Mouse (Mus musculus) intestine, embryonic 16.5 days (tissue): Measurements from ENCODE around the gene Ush1c. TPM values are rescaled to one million over a fixed set of nuclear protein-coding genes. Genes with fewer than 3 reads are reported as not detected.

Experiments
- ATAC-seq: fragments of 200-750 bp; cut with Nextera tagmentation; 2 replicates; pipeline ENCODE4 v1.8.0; 2017; ENCODE audit warnings: moderate TSS enrichment, moderate library complexity
- H3K27ac ChIP-seq: fragments of 300-500 bp; sonication (generic); 2 replicates; pipeline ENCODE4 v1.5.1; 2014; ENCODE audit warnings: mild to moderate bottlenecking, low read length
- H3K27me3 ChIP-seq: fragments of 300-500 bp; sonication (generic); replicated peaks from 2 replicates; pipeline ENCODE4 v1.6.1; 2014; ENCODE audit warnings: low read length, control low read depth, mixed read lengths; ENCODE audit not compliant: control insufficient read depth, insufficient read depth
- H3K36me3 ChIP-seq: fragments of 300-500 bp; sonication (generic); 2 replicates; pipeline ENCODE4 v1.6.1; 2014; ENCODE audit warnings: low read length, control low read depth; ENCODE audit not compliant: control insufficient read depth, insufficient read depth
- H3K4me1 ChIP-seq: fragments of 300-500 bp; sonication (generic); 2 replicates; pipeline ENCODE4 v1.6.1; 2014; ENCODE audit warnings: low read length, control low read depth, mixed read lengths; ENCODE audit not compliant: control insufficient read depth, insufficient read depth
- H3K4me2 ChIP-seq: fragments of 300-500 bp; sonication (generic); 2 replicates; pipeline ENCODE4 v1.6.1; 2014; ENCODE audit warnings: low read depth, low read length, control low read depth
- H3K4me3 ChIP-seq: fragments of 300-500 bp; sonication (generic); 2 replicates; pipeline ENCODE4 v1.5.1; 2014; ENCODE audit warnings: mild to moderate bottlenecking, low read length
- H3K9ac ChIP-seq: fragments of 300-500 bp; sonication (generic); 2 replicates; pipeline ENCODE4 v1.6.1; 2014; ENCODE audit warnings: low read depth, low read length
- H3K9me3 ChIP-seq: fragments of 300-500 bp; sonication (generic); 2 replicates; pipeline ENCODE4 v1.6.1; 2016; ENCODE audit warnings: low read length, control low read depth; ENCODE audit not compliant: control insufficient read depth
- WGBS: fragments of 180-500 bp; shearing (Covaris S2); extraction: QIAGEN DNeasy Blood & Tissue Kit; methylation state at CpG from one replicate; pipeline ENCODE4 v1.1.7; 2014; 5-methylcytosine and 5-hydroxymethylcytosine counted together
- polyA plus RNA-seq: library from polyadenylated mRNA; unstranded; fragments of >200 nt; fragmentation: Nextera tagmentation; extraction: Ambion mirVana; gene quantifications from 2 replicates; pipeline ENCODE4 v1.2.1, GENCODE M21; 2015

Ush1c gene
- polyA plus RNA-seq, 1 experiment from 2014 or later, result 96.4 TPM

- Histone ChIP-seq H3K36me3 (peaks cover 8% of the 10 kb centered on the region; the same call in 1 of the 2 replicates), H3K27ac (no peak overlapping the region), H3K9me3 (no peaks in the 10 kb centered on the region), H3K27me3 (no peaks in the 10 kb centered on the region), H3K4me3 (no peak overlapping the region), H3K4me2 (no peak overlapping the region), H3K9ac (no peak overlapping the region), H3K4me1 (no peaks in the 10 kb centered on the region)
- WGBS, result 49% methylated on average over 8 of the region's 8 CpGs
- ATAC-seq, result peak; percentile 39
Measured at GRCm38 (mm10) chr7:46220591-46221129, 17.6 kb downstream of the Ush1c start.

DNA sequence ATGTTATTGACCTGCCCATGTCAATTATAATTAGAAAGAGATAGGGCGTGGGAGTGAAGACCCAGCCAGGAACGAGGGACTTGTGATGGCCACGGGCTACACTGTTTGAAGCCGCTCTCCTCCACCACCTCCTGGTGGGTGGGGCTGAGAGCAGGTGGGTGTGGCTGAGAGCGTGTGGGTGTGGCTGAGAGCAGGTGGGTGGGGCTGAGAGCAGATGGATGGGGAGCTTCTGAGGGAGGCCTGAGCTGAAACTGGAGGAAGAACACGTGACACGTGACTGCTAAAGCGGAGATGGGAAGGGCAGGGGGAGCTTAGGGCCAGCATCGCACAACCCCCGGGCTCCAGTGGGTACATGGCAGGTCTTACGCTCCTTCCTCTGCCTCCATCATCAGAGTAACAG lies 19.9 kb downstream of the Ush1c start:
- Histone ChIP-seq H3K9me3 (no peaks in the 10 kb centered on the region), H3K27ac (no peak overlapping the region), H3K27me3 (no peaks in the 10 kb centered on the region), H3K4me2 (no peak overlapping the region), H3K4me3 (no peak overlapping the region), H3K36me3 (peaks cover 2% of the 10 kb centered on the region; the same call in 1 of the 2 replicates), H3K4me1 (no peaks in the 10 kb centered on the region), H3K9ac (no peak overlapping the region)
- WGBS, result 19% methylated on average over 11 of the region's 11 CpGs
- peak; percentile 79 for ATAC-seq

DNA sequence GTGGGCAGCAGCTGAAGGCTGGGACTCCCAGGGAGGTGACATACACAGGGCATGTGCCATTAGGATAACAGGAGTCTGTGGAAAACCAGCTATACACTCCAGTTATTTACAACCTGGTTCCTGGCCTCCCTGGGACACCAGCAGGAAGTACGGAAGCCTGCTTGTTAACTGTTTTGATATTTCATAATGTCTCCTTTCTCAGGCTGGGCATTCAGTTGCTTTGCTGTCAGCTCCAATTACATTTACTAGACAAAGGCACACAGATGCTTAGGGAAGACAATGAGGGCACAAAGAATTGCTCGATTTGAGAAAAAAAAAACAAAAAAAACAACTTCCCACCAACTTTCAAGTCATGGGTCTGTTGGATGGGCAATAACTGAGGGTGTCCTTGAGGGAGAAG lies 21.8 kb downstream of the Ush1c start:
- no peaks in the 10 kb centered on the region for H3K4me1 ChIP-seq
- H3K36me3 ChIP-seq, result peaks cover 2% of the 10 kb centered on the region; the same call in 1 of the 2 replicates
- no peak overlapping the region for H3K27ac ChIP-seq
- H3K9ac ChIP-seq, result no peak overlapping the region
- ATAC-seq, result no peak
- no peak overlapping the region for H3K4me2 ChIP-seq
- 69% methylated on average over 2 of the region's 2 CpGs for WGBS
- H3K27me3 ChIP-seq, result no peaks in the 10 kb centered on the region
- no peak overlapping the region for H3K4me3 ChIP-seq
- H3K9me3 ChIP-seq, result no peaks in the 10 kb centered on the region

GRCm38 (mm10) chr7:46210276-46210675 lies 28.0 kb downstream of the Ush1c start:
- no peak overlapping the region for H3K9ac ChIP-seq
- no peak overlapping the region for H3K4me3 ChIP-seq
- no peaks in the 10 kb centered on the region for H3K9me3 ChIP-seq
- H3K36me3 ChIP-seq, result no peaks in the 10 kb centered on the region
- no peaks in the 10 kb centered on the region for H3K27me3 ChIP-seq
- 82% methylated on average over 6 of the region's 6 CpGs for WGBS
- H3K4me1 ChIP-seq, result no peaks in the 10 kb centered on the region
- ATAC-seq, result peak; percentile 29; the same call in 1 of the 2 replicates
- no peak overlapping the region for H3K4me2 ChIP-seq
- no peak overlapping the region for H3K27ac ChIP-seq

- Histone ChIP-seq H3K4me2 (no peak overlapping the region), H3K27me3 (no peaks in the 10 kb centered on the region), H3K36me3 (no peaks in the 10 kb centered on the region), H3K9ac (no peak overlapping the region), H3K4me3 (no peak overlapping the region), H3K27ac (no peak overlapping the region), H3K4me1 (no peaks in the 10 kb centered on the region), H3K9me3 (no peaks in the 10 kb centered on the region)
- no peak for ATAC-seq
- WGBS, result 91% methylated on average over 8 of the region's 8 CpGs
Measured at GRCm38 (mm10) chr7:46208131-46208530, 30.2 kb downstream of the Ush1c start.

DNA sequence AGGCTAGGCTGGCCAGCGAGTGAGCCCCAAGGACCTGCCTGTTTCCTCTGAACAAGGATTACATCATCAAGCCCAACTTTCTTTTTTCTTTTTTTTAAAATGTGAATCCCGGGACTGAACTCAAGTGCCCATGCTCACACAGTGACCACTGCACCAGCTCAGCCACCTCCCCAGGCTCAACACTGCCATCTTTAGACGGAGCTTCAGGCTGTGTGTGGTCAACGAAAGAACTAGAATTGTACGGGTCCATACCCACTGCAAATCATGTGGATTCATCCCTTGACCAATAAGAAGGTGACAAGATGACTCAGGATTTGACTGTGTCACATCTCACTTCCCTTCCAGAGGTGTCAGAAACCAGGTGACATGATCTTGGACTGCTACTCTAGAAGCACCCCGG lies 33.5 kb downstream of the Ush1c start:
- Histone ChIP-seq H3K4me3 (no peak overlapping the region), H3K27ac (no peak overlapping the region), H3K9ac (no peak overlapping the region), H3K4me2 (no peak overlapping the region), H3K36me3 (no peaks in the 10 kb centered on the region), H3K27me3 (no peaks in the 10 kb centered on the region), H3K4me1 (no peaks in the 10 kb centered on the region), H3K9me3 (no peaks in the 10 kb centered on the region)
- ATAC-seq, result no peak
- 70% methylated on average over 6 of the region's 6 CpGs for WGBS

DNA sequence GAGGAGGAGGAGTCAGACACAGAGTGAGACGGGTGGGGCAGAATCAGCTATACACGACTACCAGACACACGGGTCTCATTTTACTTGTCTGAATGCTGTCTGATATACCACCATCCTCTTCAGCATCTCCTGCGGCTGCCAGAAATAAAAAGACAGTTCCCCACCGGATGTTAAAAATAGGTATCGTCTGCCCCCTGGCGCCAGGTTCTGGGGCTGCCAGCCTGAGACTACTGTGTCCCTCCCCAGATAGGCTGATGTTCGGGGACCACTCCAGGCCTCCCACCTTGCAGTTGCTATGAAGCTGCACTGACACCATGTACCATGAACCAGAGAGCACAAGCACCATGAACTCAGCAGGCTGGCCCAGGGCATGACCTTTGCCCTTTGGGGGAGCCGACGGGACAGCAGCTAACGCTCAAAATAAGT lies 34.2 kb downstream of the Ush1c start:
- no peak for ATAC-seq
- Histone ChIP-seq H3K36me3 (no peaks in the 10 kb centered on the region), H3K9me3 (no peaks in the 10 kb centered on the region), H3K4me3 (no peak overlapping the region), H3K9ac (no peak overlapping the region), H3K27me3 (no peaks in the 10 kb centered on the region), H3K27ac (no peak overlapping the region), H3K4me1 (no peaks in the 10 kb centered on the region), H3K4me2 (no peak overlapping the region)
- WGBS, result 34% methylated on average over 11 of the region's 11 CpGs

DNA sequence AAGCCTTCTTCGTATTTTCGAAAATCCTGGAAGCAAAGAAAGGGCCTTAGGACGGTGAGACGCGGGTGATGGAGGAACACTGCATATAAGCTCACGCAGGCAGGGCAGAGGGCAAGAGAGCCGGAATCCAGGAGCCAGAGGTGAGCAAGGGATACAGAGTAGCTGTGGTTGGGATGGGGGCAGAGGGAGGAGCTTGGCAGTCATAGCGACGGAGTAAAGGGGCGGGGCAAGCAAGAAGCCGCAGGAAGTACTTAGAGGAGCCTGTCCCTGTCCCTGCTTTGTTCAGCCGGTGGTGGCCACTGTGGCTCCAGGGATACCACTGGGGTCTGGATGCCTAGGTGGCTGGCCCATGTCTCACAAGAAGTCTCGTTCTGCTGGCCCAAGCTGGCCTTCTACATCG lies 36.7 kb downstream of the Ush1c start:
- no peaks in the 10 kb centered on the region for H3K36me3 ChIP-seq
- no peak overlapping the region for H3K4me2 ChIP-seq
- no peak overlapping the region for H3K4me3 ChIP-seq
- H3K27ac ChIP-seq, result no peak overlapping the region
- no peaks in the 10 kb centered on the region for H3K4me1 ChIP-seq
- WGBS, result 27% methylated on average over 14 of the region's 14 CpGs
- H3K9me3 ChIP-seq, result no peaks in the 10 kb centered on the region
- ATAC-seq, result peak; percentile 27; the same call in 1 of the 2 replicates
- no peaks in the 10 kb centered on the region for H3K27me3 ChIP-seq
- no peak overlapping the region for H3K9ac ChIP-seq

GRCm38 (mm10) chr7:46200021-46200420 lies 38.3 kb downstream of the Ush1c start:
- Histone ChIP-seq H3K36me3 (no peaks in the 10 kb centered on the region), H3K4me2 (no peak overlapping the region), H3K4me3 (no peak overlapping the region), H3K27ac (no peak overlapping the region), H3K27me3 (no peaks in the 10 kb centered on the region), H3K4me1 (no peaks in the 10 kb centered on the region), H3K9me3 (no peaks in the 10 kb centered on the region), H3K9ac (no peak overlapping the region)
- WGBS, result 74% methylated on average over 6 of the region's 6 CpGs
- ATAC-seq, result no peak

DNA sequence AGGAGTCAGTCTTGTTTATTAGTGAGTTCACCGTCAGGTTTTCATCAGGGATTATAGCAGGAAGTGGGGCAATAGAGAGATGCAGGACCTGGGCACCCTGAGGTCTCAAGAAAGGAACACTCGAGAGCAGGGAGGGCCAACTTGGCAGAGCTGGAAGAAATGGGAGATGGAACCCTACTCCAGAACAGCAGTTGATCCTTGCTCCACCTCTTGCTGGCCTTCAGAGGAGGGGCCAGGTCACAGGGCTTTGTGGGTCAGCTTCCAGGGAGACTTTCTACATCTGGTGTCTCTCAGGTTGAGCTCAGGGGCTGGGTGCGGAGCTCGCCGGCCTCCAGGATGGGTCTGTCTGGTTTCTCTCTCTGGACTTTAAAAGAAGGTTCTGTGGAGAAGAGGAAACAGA lies 42.9 kb downstream of the Ush1c start:
- H3K4me3 ChIP-seq, result no peak overlapping the region
- no peaks in the 10 kb centered on the region for H3K36me3 ChIP-seq
- H3K9me3 ChIP-seq, result no peaks in the 10 kb centered on the region
- no peak for ATAC-seq
- 78% methylated on average over 5 of the region's 5 CpGs for WGBS
- no peak overlapping the region for H3K27ac ChIP-seq
- no peaks in the 10 kb centered on the region for H3K4me1 ChIP-seq
- no peak overlapping the region for H3K4me2 ChIP-seq
- H3K9ac ChIP-seq, result no peak overlapping the region
- H3K27me3 ChIP-seq, result no peaks in the 10 kb centered on the region
